Mouse (Mus musculus): Measurements from ENCODE around the gene Olfr1104.

The Olfr1104 gene

DNA sequence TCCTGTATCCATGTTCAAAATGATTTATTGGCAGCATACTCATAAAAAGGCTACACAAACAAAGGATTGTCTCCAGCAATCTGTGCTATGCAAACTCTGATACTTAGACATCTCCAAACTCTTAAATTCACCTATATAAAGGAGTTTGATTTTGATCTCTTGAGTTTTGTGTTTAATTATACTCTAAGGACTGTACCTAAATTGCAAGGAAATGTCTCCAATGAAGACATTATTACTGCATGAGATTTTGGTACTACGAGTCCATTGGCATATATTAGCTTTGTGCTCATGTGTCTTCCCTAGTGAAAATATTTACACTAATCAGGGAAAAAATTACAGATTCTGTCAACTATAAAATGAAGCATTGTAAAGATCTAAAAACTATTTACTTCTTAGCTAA, at the start of gene Olfr1104:
TSS of gene Olfr1104 (minus strand) at position 101 of the 400 bp plus-strand sequence.
- DNase-seq (ENCODE audit: low spot score) = no peak

DNA sequence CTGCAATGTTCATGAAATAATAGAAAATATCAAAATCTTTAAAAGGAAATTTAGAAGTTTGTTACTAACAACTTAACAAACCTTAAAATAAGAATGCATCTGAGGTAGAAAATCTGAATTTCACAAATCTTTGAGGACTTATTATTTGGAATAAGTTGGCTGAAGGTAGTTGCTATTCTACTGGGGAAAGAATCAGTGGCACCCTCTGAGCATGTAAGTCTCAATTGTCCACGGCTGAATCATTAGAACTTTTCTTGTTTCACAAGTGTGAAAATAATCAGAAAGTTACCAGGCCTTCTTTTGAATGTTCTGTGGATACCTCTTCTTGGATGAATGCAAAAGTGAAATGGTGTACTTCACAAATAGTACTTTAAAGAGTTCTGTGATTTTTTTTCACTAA, 48.8 kb upstream of the Olfr1104 start, which contains the start of gene Olfr1107:
TSS of gene Olfr1107 (minus strand) at position 101 of the 400 bp plus-strand sequence.
- no peak for DNase-seq (ENCODE audit: low spot score)

- DNase-seq (ENCODE audit: low spot score) = no peak
Measured at GRCm38 (mm10) chr2:87052173-87052572, 25.3 kb upstream of the Olfr1104 start, which contains the start of gene Olfr1106. Gene Olfr1106, minus strand, starts transcription at chr2:87052273.

DNA sequence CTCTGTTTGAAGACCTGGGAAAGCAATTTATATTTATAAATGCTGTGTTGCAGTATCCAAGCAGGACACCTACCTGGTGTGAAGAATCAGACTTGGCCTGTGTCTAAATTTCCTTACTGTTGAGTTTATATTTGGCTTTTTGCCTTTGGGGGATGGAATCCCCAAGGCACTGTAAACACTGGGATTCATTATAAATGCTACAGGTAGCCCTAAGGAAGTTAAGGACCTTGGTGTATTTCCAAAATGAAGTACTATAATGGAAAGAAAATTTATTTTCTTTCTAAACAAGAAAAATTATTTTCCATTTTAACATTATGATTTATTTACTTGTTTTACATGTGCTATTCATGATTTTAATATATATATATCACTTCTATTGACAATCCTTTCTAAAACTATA, 9.6 kb upstream of the Olfr1104 start, which contains the start of gene Olfr1105:
TSS of gene Olfr1105 (minus strand) at position 101 of the 400 bp plus-strand sequence.
- no peak for DNase-seq (ENCODE audit: low spot score)

GRCm38 (mm10) chr2:86998098-86998497, 28.8 kb downstream of the Olfr1104 start, which contains the start of gene Olfr1102:
Gene Olfr1102, plus strand, starts transcription at chr2:86998398.
- DNase-seq (ENCODE audit: low spot score) = no peak

GRCm38 (mm10) chr2:86991121-86991520, 35.8 kb downstream of the Olfr1104 start, which contains the start of gene Olfr1101:
Gene Olfr1101, minus strand, starts transcription at chr2:86991221.
- no peak for DNase-seq (ENCODE audit: low spot score)

DNA sequence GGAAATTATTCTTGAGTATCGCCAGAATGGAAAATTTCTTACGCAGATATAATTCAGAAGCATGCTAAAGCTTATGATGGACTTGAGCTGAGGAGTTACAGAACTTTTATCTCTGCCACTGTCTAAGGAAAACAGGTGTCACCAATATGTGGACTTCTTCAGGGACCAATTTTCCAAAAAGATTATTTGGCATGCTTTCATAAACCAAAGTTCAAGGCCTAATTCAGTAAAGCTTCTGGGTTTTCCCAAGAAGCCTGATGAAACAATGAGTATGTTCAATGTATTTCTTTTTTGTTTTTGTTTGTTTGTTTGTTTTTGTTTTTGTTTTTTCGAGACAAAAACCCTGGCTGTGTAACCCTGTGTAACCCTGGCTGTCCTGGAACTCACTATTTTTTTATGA, 47.0 kb downstream of the Olfr1104 start, which contains the start of gene Olfr1100:
TSS of gene Olfr1100 (minus strand) at position 101 of the 400 bp plus-strand sequence.
- DNase-seq (ENCODE audit: low spot score) = no peak

Measured in layer of hippocampus, adult 11-12 months (tissue).